Mouse (Mus musculus) testis, postnatal 14 days (tissue): ENCODE data around the gene Fbxw11.

Source experiments
- DNase-seq: peaks from one replicate; pipeline ENCODE4 v3.0.0; 2021; ENCODE audit warnings: low spot score

The Fbxw11 gene

GRCm38 (mm10) chr11:32752595-32752885 lies 110.0 kb downstream of the Fbxw11 start:
- DNase-seq = no peak

- no peak for DNase-seq
Measured at GRCm38 (mm10) chr11:32753358-32753757, 110.8 kb downstream of the Fbxw11 start.

DNA sequence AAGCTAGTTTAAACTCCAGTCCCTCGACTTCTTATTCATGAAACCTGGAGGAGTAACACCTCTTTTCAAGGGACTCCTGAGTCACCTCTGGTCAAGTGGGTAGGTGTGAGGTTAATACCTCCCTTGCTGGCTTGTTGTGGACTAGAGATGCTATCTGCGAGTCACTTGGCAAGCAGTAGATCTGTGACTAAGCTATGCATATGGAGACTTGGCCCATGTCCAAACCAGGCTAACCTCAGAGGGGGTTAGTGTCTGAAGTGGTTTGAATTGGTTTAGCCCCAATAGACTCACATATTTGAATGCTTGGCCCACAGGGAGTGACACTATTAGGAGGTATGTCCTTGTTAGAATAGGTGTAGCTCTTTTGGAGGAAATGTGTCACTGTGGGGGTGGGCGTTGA lies 120.2 kb downstream of the Fbxw11 start:
- no peak for DNase-seq

- DNase-seq = no peak
Measured at GRCm38 (mm10) chr11:32767496-32768230, 125.1 kb downstream of the Fbxw11 start.

DNA sequence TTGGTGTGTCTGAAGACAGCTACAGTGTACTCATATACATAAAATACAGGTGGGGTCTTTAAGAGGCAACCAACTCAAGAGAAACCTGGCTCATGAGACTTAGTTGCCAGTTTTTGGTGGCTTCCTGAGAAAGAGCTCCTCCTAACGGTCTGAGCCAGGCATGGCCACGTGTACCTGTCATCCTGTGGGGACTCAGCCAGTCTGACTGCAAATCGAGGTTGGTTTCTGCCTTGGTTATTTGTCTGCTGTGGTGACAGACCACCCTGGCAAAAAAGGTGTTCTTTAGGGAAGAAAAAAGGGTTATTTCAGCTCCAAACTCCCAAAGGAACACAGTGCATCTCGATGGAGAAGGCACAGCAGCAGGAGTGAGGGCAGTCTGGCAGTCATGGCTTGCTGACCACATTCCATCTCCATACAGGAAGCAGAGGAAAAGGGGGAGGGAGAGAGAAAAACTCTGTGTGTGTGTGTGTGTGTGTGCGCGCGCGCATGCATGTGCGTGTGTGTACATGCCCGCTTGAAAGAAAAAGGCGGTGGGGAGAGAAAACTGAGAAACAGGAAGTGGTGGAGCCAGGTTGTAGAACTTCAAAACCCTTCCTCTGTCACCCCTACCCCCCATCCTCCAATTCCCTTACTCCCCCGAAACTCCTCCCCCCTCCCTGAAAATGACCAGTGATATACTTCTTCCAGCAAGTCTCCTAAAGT lies 126.3 kb downstream of the Fbxw11 start:
- DNase-seq = no peak

DNA sequence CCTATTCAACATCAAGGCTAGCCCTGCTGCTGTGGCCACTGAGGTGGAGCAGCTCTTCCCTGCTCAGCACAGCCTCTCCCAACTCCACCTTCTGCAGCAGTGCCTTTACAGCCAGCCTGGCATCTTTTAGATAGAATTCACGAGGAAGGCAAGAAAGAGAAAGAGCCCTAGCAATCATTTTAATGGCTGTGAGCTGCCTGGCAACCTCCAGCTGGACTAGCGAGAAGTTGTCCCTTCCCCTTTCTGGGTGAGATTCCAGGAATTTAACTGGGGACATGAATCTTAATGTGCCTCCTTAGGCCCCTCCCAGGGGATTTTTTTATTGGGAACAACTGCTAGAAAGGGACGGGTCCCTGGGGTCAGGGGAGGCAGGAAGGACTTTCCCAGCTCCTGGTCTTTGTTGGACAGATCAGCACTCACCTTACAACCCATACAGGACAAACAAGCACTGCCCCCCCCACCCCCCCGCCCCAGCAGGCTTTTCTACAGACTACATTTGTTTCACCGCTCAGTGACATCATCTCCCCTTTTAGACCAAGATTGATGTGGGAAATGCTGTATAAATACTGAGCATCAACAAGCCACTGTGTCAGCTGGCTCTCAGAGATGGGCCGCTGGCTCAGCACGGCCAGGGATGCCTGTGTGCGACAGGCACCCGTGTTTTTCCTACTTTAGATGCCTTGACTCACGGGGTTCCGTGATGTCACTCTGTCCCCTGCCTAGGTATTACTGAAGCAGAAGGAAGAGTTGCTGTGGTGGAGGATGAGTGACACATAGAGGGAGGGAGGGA lies 138.4 kb downstream of the Fbxw11 start:
- no peak for DNase-seq

GRCm38 (mm10) chr11:32781633-32782404 lies 139.3 kb downstream of the Fbxw11 start:
- no peak for DNase-seq

DNA sequence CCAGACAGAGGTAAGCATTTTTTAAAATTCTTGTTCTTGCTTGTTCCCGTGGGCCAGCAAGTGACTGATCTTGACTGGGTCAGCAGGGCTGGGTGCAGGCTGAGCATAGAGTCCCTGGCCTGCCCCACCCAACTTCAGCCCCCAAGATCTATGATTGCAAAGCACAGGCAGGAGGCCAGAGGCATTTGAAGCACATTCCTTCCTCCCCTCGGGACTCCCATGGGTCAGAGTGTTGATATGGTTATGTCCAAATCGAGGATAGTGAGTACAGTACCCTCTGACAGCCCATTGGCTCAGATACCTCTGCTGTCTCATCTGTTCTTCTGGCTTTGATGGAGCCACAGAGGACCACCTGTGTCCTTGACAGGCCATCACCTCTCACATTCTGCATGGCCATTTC lies 140.2 kb downstream of the Fbxw11 start:
- DNase-seq = peak; percentile 22

GRCm38 (mm10) chr11:32785591-32786147 lies 143.1 kb downstream of the Fbxw11 start:
- peak; percentile 22 for DNase-seq

- DNase-seq = no peak
Measured at GRCm38 (mm10) chr11:32786201-32786600, 143.7 kb downstream of the Fbxw11 start.

DNA sequence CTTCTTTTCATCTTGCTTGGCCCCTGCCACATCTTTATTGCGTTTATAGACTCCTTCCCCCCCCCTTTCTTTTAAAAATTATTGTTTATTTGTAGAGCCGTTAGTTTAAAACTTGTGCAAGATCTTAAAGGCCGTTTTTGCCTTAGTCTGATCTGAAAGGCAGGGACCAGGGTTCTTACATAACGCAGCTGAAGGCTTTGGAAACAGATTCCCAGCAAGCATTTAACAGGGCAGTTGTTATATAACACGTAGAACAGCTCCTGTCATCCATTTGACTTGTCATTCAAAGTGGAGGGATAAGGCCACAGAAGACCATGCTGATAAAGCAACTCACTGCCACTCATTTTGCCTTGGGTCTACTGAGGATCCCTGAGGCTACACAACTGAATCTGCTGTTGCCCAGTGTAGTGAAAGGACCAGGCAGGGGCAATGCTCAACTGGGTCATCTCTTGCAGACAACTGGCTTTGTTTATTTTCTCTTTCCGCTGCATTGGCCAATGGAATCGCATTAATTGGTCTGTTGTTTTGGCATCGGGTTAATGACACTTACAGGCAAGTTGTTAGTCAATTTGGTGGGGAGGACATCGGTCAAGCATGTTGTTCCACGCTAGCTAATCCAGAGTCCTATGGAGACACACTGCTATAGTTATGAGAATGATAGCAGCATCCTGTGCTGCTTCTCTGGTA lies 152.4 kb downstream of the Fbxw11 start:
- no peak for DNase-seq
